Mouse (Mus musculus) liver, postnatal 0 days (tissue): ENCODE measurements around the gene Trim25. TPM values are rescaled to one million over a fixed set of nuclear protein-coding genes. Genes with fewer than 3 reads are reported as not detected.

Experiments used
- ATAC-seq: fragments of 200-750 bp; cut with Nextera tagmentation; 2 replicates; pipeline ENCODE4 v1.8.0; 2017; ENCODE audit warnings: mild to moderate bottlenecking, moderate library complexity
- DNase-seq: peaks from one replicate; pipeline ENCODE4 v3.0.0-alpha.2; 2016
- H3K27ac ChIP-seq: fragments of 300-500 bp; sonication (generic); 2 replicates; pipeline ENCODE4 v1.5.1; 2014; ENCODE audit warnings: antibody characterized with exemption, moderate library complexity, mild to moderate bottlenecking, low read depth
- H3K27me3 ChIP-seq: fragments of 300-500 bp; sonication (generic); 2 replicates; pipeline ENCODE4 v1.6.1; 2014; ENCODE audit warnings: low read length, control low read depth, mixed read lengths; ENCODE audit not compliant: insufficient read depth
- H3K36me3 ChIP-seq: fragments of 300-500 bp; sonication (generic); replicated peaks from 2 replicates; pipeline ENCODE4 v1.6.1; 2014; ENCODE audit warnings: mild to moderate bottlenecking, control low read depth, low read length, moderate library complexity, mixed read lengths; ENCODE audit not compliant: insufficient read depth
- H3K4me1 ChIP-seq: fragments of 300-500 bp; sonication (generic); 2 replicates; pipeline ENCODE4 v1.6.1; 2014; ENCODE audit warnings: antibody characterized with exemption, mild to moderate bottlenecking, control low read depth; ENCODE audit not compliant: insufficient read depth
- H3K4me2 ChIP-seq: fragments of 300-500 bp; sonication (generic); 2 replicates; pipeline ENCODE4 v1.6.1; 2014; ENCODE audit warnings: low read depth, mild to moderate bottlenecking, low read length, moderate library complexity, mixed read lengths
- H3K4me3 ChIP-seq: fragments of 300-500 bp; sonication (generic); 2 replicates; pipeline ENCODE4 v1.5.1; 2014; ENCODE audit warnings: low read depth, low read length
- H3K9ac ChIP-seq: fragments of 300-500 bp; sonication (generic); replicated peaks from 2 replicates; pipeline ENCODE4 v1.6.1; 2014; ENCODE audit warnings: mild to moderate bottlenecking, moderate library complexity
- H3K9me3 ChIP-seq: fragments of 300-500 bp; sonication (generic); 2 replicates; pipeline ENCODE4 v1.6.1; 2016; ENCODE audit warnings: mild to moderate bottlenecking, control low read depth, low read length, mixed read lengths
- CTCF ChIP-seq: sonication (generic); IDR thresholded peaks from 2 replicates; pipeline ENCODE4 v1.5.1; 2016; ENCODE audit warnings: antibody characterized with exemption, low read depth
- EP300 ChIP-seq: IDR thresholded peaks from 2 replicates; pipeline ENCODE4 v1.6.1; 2016; ENCODE audit warnings: antibody characterized with exemption, low read depth, mild to moderate bottlenecking
- WGBS: fragments of 180-500 bp; shearing (Covaris S2); extraction: QIAGEN DNeasy Blood & Tissue Kit; methylation state at CpG from one replicate; pipeline ENCODE4 v1.1.7; 2014; ENCODE audit not compliant: insufficient replicate concordance; 5-methylcytosine and 5-hydroxymethylcytosine counted together
- polyA plus RNA-seq: library from polyadenylated mRNA; unstranded; fragments of >200 nt; fragmentation: Nextera tagmentation; extraction: Ambion mirVana; gene quantifications from 2 replicates; pipeline ENCODE4 v1.2.1, GENCODE M21; 2015

Trim25 gene
- polyA plus RNA-seq, 1 experiment from 2014 or later = 20.4 TPM

- ATAC-seq (peak; percentile 84), DNase-seq (peak; percentile 81)
- H3K36me3 ChIP-seq = peaks cover 17% of the 10 kb centered on the region
- H3K4me3 ChIP-seq = no peak overlapping the region
- H3K27me3 ChIP-seq = no peaks in the 10 kb centered on the region
- peak overlapping the region; percentile 40 for H3K4me2 ChIP-seq
- 30% methylated on average over 11 of the region's 11 CpGs for WGBS
- H3K27ac ChIP-seq = peak overlapping the region; percentile 97
- H3K9me3 ChIP-seq = no peaks in the 10 kb centered on the region
- peak overlapping the region; percentile 42 for H3K9ac ChIP-seq
- peaks cover 52% of the 10 kb centered on the region for H3K4me1 ChIP-seq
- peak; percentile 88 for TF ChIP-seq EP300
- TF ChIP-seq CTCF = no peak
Observed at GRCm38 (mm10) chr11:89024181-89024881, 25.2 kb downstream of the Trim25 start.

GRCm38 (mm10) chr11:89025603-89026002 lies 26.4 kb downstream of the Trim25 start:
- Histone ChIP-seq H3K27ac (peak overlapping the region; percentile 97; the same call in 1 of the 2 replicates), H3K4me1 (peaks cover 49% of the 10 kb centered on the region), H3K9ac (no peak overlapping the region), H3K27me3 (no peaks in the 10 kb centered on the region), H3K9me3 (no peaks in the 10 kb centered on the region), H3K4me3 (no peak overlapping the region), H3K4me2 (no peak overlapping the region), H3K36me3 (peaks cover 8% of the 10 kb centered on the region)
- no peak for TF ChIP-seq CTCF
- TF ChIP-seq EP300 = no peak
- no peak for ATAC-seq
- WGBS = 80% methylated on average over 3 of the region's 3 CpGs
- no peak for DNase-seq

DNA sequence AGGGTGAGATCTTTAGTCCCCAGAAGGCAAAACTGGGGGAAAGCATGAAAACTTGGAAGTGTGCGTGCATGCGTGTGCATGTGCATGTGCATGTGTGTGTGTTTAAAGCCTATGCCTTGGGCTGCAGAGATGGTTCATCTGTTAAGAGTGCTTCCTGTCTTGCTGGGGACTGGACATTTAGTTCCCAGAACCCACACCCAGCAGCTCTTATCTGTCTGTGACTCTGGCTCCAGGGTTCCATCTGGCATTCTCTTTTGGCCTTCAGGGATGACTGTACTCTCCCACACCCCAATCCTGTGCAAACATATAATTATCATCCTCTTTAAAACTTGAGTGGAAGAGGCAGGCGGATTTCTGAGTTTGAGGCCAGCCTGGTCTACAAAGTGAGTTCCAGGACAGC lies 26.9 kb downstream of the Trim25 start:
- no peak for DNase-seq
- Histone ChIP-seq H3K9me3 (no peaks in the 10 kb centered on the region), H3K4me1 (peaks cover 49% of the 10 kb centered on the region), H3K27me3 (no peaks in the 10 kb centered on the region), H3K27ac (peak overlapping the region; percentile 97; the same call in 1 of the 2 replicates), H3K4me3 (no peak overlapping the region), H3K9ac (no peak overlapping the region), H3K4me2 (no peak overlapping the region), H3K36me3 (peaks cover 3% of the 10 kb centered on the region)
- 80% methylated on average over 3 of the region's 3 CpGs for WGBS
- no peak for ATAC-seq
- no peak for TF ChIP-seq CTCF
- TF ChIP-seq EP300 = peak; percentile 64

DNA sequence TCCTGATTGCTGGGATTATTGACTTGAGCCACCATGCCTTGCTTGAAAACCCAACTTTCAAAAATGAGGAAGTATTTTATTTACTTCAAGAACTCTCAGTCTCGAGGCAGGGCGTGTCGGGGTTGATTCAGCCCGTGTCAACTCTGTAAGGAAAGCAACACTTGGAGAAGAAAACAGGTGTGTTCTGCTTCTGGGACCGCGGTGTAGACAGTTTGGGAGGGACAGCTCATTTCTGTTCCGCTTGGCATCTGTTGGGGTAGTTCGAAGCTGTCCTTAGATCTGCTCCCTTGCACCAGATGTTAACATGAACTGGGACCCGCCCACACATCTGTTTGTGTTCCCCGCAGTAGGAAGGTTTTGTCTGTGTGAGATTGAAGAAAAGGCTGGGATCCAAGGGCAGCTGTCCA lies 28.8 kb downstream of the Trim25 start:
- no peak overlapping the region for H3K9ac ChIP-seq
- DNase-seq = peak; percentile 51
- no peaks in the 10 kb centered on the region for H3K9me3 ChIP-seq
- no peaks in the 10 kb centered on the region; the same call in 1 of the 2 replicates for H3K36me3 ChIP-seq
- H3K4me2 ChIP-seq = peak overlapping the region; percentile 47
- peak overlapping the region; percentile 85 for H3K27ac ChIP-seq
- peaks cover 38% of the 10 kb centered on the region for H3K4me1 ChIP-seq
- no peak for TF ChIP-seq CTCF
- peak; percentile 68; the same call in 1 of the 2 replicates for TF ChIP-seq EP300
- peak; percentile 11 for ATAC-seq
- no peaks in the 10 kb centered on the region for H3K27me3 ChIP-seq
- WGBS = 33% methylated on average over 10 of the region's 10 CpGs
- H3K4me3 ChIP-seq = no peak overlapping the region

DNA sequence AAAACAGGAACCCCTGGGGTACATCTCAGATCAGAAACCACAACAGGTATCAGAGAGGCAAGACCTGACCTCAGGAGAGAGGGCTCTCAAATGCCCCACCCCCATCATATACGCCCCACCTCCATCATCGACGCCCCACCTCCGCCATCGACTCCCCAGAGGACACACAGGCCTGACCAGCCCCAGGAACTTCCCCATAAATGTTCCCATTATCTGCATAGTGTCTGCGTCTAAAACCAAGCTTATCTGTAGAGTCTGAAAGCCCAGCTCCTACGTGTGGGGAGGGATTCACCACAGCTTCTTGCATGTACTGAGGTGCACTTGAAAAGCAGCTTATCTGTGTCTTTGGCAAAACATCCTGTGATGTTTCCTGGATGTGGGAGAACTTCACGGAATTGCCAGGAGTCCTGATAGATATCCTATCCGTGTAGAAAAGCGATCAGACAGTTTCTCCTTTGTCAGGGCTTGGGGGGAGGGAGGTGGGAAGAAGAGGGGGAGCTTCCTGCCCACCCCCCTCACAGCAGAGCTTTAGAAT lies 29.8 kb downstream of the Trim25 start:
- peak; percentile 64 for ATAC-seq

DNA sequence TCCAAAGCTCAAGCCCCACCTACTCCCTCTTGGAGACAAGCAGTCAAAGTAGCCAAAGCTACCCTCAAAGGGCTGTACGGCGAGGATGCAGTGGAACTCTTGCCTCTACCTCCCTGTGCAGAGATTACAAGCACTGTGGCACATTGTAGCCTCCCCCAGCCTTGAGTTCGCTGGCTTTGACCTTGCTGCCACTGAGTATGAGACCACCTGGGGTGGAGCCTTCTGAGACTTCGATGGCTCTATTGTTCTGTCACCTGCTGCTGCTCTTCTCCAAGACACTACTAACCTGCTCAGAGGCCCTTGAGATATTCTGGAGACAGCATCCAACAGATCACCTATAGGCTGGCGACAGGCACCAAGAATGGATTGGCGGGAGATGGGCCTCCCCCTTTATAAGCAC lies 31.4 kb downstream of the Trim25 start:
- Histone ChIP-seq H3K4me3 (no peak overlapping the region), H3K4me1 (peaks cover 23% of the 10 kb centered on the region), H3K27me3 (no peaks in the 10 kb centered on the region), H3K36me3 (no peaks in the 10 kb centered on the region), H3K9ac (no peak overlapping the region), H3K9me3 (no peaks in the 10 kb centered on the region), H3K4me2 (no peak overlapping the region), H3K27ac (no peak overlapping the region)
- DNase-seq (no peak), ATAC-seq (no peak)
- TF ChIP-seq EP300 = no peak
- TF ChIP-seq CTCF = no peak
- 85% methylated on average over 6 of the region's 6 CpGs for WGBS

More for the DNA sequence above, 29.8 kb downstream of the Trim25 start:
- peak overlapping the region; percentile 85 for H3K27ac ChIP-seq
- peak overlapping the region; percentile 47 for H3K4me2 ChIP-seq
- H3K4me1 ChIP-seq = peaks cover 31% of the 10 kb centered on the region
- no peaks in the 10 kb centered on the region for H3K27me3 ChIP-seq
- DNase-seq = peak; percentile 77
- no peaks in the 10 kb centered on the region for H3K36me3 ChIP-seq
- no peaks in the 10 kb centered on the region for H3K9me3 ChIP-seq
- H3K9ac ChIP-seq = no peak overlapping the region
- no peak overlapping the region for H3K4me3 ChIP-seq
- WGBS = 12% methylated on average over 10 of the region's 10 CpGs
- TF ChIP-seq EP300 (peak; percentile 93), CTCF (no peak)
